Mouse (Mus musculus) v-Abl transformed pro-B cells (cell line): ENCODE data around the gene Foxc2.

Source experiments
- in situ Hi-C, 2 experiments: fragments of 400-800 bp; cut with MboI; formaldehyde crosslinking; loops; one replicate each; pipeline ENCODE4 v1.15.1; 2025; ENCODE audit not compliant: unreplicated experiment in 2 of 2

Foxc2 gene

GRCm38 (mm10) chr8:121085011-121085410 is 31.0 kb upstream of the Foxc2 start:
- in situ Hi-C loops, result no loop called here

- in situ Hi-C loops, result no loop called here
Measured at GRCm38 (mm10) chr8:121085561-121085960, 30.4 kb upstream of the Foxc2 start.

GRCm38 (mm10) chr8:121086004-121086900 is 29.7 kb upstream of the Foxc2 start:
- in situ Hi-C loops, result no loop called here

- in situ Hi-C loops, result no loop called here
Measured at GRCm38 (mm10) chr8:121088281-121088680, 27.7 kb upstream of the Foxc2 start.

- in situ Hi-C loops, result no loop called here
Measured at GRCm38 (mm10) chr8:121088871-121089630, 26.9 kb upstream of the Foxc2 start.

- in situ Hi-C loops, result loop anchor here (5.0 kb wide), 2 partner anchors 263 to 413 kb away; no protein-coding TSS in a partner anchor
Measured at GRCm38 (mm10) chr8:121089631-121090380, 26.2 kb upstream of the Foxc2 start.

GRCm38 (mm10) chr8:121090716-121091115 is 25.3 kb upstream of the Foxc2 start:
- in situ Hi-C loops, result loop anchor here (5.0 kb wide), 2 partner anchors 263 to 413 kb away; no protein-coding TSS in a partner anchor

GRCm38 (mm10) chr8:121092141-121092540 is 23.8 kb upstream of the Foxc2 start:
- in situ Hi-C loops, result loop anchor here (5.0 kb wide), 2 partner anchors 265 to 415 kb away; no protein-coding TSS in a partner anchor

- in situ Hi-C loops, result loop anchor here (5.0 kb wide), 2 partner anchors 265 to 415 kb away; no protein-coding TSS in a partner anchor
Measured at GRCm38 (mm10) chr8:121092627-121093026, 23.3 kb upstream of the Foxc2 start.

- in situ Hi-C loops, result loop anchor here (5.0 kb wide), 2 partner anchors 266 to 416 kb away; no protein-coding TSS in a partner anchor
Measured at GRCm38 (mm10) chr8:121093496-121093895, 22.5 kb upstream of the Foxc2 start.

- in situ Hi-C loops, result no loop called here
Measured at GRCm38 (mm10) chr8:121104049-121104818, 11.7 kb upstream of the Foxc2 start.

GRCm38 (mm10) chr8:121107668-121108656 is 8.0 kb upstream of the Foxc2 start, which contains the start of gene Mthfsd:
TSS of gene Mthfsd (minus strand) at chr8:121108392.
- in situ Hi-C loops, result no loop called here

GRCm38 (mm10) chr8:121108657-121109056 is 7.3 kb upstream of the Foxc2 start:
- in situ Hi-C loops, result no loop called here

- in situ Hi-C loops, result loop anchor here (5.0 to 10.0 kb wide), 6 partner anchors 283 to 573 kb away; no protein-coding TSS in a partner anchor
Measured at GRCm38 (mm10) chr8:121111145-121111907, 4.6 kb upstream of the Foxc2 start.

GRCm38 (mm10) chr8:121113261-121113660 is 2.7 kb upstream of the Foxc2 start:
- in situ Hi-C loops, result loop anchor here (5.0 to 10.0 kb wide), 6 partner anchors 282 to 572 kb away; no protein-coding TSS in a partner anchor

GRCm38 (mm10) chr8:121115136-121115535 is 835 bp upstream of the Foxc2 start:
- in situ Hi-C loops, result loop anchor here (10.0 kb wide), 3 partner anchors 280 to 570 kb away; no protein-coding TSS in a partner anchor

- in situ Hi-C loops, result loop anchor here (10.0 kb wide), 3 partner anchors 278 to 568 kb away; no protein-coding TSS in a partner anchor
Measured at GRCm38 (mm10) chr8:121116591-121117185, 717 bp downstream of the Foxc2 start.
